Mouse (Mus musculus): ENCODE measurements around the gene Slc16a11. TPM values are rescaled to one million over a fixed set of nuclear protein-coding genes. Genes with fewer than 3 reads are reported as not detected.

The Slc16a11 gene
- not detected for total RNA-seq (2023)

DNA sequence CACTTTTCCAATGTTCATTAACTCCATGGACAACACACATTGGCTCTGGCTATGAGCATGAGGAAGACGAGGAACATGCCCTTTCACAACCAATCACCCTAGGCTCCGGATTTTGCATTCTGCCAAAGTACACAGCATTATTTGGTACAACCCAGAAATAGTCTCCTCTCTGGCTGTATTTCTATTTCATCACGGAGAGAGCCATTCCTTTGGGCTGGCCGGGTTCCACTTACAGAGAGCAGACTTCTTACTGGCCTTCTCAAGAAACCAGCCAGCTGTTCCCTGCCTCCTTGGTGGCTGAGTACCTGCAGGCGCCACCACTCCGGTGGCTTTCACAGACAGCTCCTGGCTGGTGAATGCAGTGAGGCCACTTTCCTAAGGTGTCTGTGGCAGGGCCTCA lies at the start of gene Slc16a11:
Gene Slc16a11, plus strand, starts transcription at position 330 of the 400 bp plus-strand sequence.

GRCm38 (mm10) chr11:70220731-70221602 lies 8.4 kb downstream of the Slc16a11 start, which contains the start of gene Slc16a13:
TSS of gene Slc16a13 (minus strand) at chr11:70221064.

GRCm38 (mm10) chr11:70229260-70230010 lies 16.9 kb downstream of the Slc16a11 start, which contains the start of gene Bcl6b:
TSS of gene Bcl6b (minus strand) at chr11:70229798.

DNA sequence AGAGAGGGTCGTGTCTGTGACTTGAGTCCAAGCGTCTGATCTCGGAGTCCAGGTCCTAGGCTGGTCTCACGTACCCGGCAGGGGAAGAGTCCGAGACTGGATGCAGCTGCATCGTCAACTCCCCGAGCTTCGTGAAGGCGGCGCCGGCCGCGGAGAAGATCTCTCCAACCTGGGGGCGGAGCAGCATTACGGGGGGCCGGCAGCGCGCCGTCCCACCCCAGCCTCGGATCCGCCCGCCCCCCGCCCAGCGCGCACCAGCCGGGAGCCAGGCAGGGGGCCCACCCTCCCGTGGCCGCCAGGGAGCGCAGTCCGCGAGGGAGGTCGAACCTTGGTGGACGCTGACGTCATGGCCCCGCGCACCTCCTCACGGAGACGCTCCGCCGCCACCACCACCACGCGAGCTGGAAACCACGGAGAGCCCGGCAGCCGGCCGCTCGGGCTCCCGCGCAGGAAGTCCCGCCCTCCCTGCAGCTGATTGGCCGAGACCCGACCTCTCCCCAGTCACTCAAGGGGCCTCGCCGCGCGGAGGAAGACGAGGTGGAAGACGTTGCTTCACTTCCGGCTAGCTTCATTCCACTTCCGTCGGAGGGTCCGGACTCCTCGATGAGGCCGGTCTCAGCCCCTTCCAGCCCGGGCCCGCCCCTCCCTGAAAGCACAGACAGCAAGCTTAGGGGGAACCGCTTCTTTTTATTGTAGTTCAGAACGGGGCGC lies 25.1 kb downstream of the Slc16a11 start, which contains the start of gene 0610010K14Rik:
Gene 0610010K14Rik, minus strand, starts transcription at position 458 of the 711 bp plus-strand sequence.

GRCm38 (mm10) chr11:70239541-70240279 lies 27.2 kb downstream of the Slc16a11 start, which contains the start of the genes Gm21988 and Rnasek:
TSS of gene Gm21988 (minus strand) at chr11:70239830.
TSS of gene Rnasek (minus strand) at chr11:70239842.

DNA sequence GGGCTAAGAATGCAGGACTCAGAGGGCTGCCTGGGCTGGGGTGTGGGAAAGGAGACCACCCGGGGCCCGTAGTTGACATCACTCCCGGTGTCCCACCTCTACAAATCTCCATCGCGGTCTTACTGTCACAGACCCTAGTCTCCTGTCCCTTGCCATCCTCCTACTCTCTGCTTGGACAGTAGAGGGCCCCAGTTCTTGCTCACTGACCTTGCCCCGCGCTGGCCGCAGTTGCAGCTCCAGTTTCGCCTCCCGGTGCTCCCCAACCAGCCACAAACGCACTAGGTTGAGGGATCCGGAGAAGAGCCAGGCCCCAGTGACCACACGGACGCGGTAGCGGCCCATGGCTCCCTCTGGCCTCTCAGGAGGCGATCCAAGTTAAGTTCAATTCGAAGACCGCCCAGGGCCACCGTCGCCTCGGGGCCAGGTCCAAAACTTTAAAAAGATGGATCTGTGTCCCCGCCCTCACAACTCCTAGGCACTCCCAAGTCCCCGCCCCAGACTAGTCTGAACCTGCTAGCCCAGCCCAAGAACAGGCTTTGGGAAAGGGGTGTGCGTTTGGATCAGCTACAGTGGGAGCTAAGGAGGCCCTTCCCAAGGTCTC lies 42.5 kb downstream of the Slc16a11 start, which contains the start of gene Alox12:
Gene Alox12, minus strand, starts transcription at position 423 of the 601 bp plus-strand sequence.

Other genes starting within 250 kb of the Slc16a11 start
- gene Cldn7, start 248.0 kb upstream of the Slc16a11 start, total RNA-seq (2023) = not detected
- gene Ctdnep1, start 231.6 kb upstream of the Slc16a11 start, total RNA-seq (2023) = 10 to 100 TPM; 65.2 to 68.4 TPM
- gene Elp5, start 230.2 kb upstream of the Slc16a11 start, total RNA-seq (2023) = 10 to 100 TPM; 25.3 to 27.8 TPM
- 100 to 1,000 TPM; 537 TPM for gene Gabarap, start 221.6 kb upstream of the Slc16a11 start, total RNA-seq (2023)
- gene Phf23, start 217.0 kb upstream of the Slc16a11 start, total RNA-seq (2023) = 10 to 100 TPM; 43.3 to 47.1 TPM
- gene Dvl2, start 212.2 kb upstream of the Slc16a11 start, total RNA-seq (2023) = 10 to 100 TPM; 17.5 to 21.4 TPM
- gene Acadvl, start 197.3 kb upstream of the Slc16a11 start, total RNA-seq (2023) = 10 to 100 TPM; 34.6 to 40.2 TPM
- gene Dlg4, start 195.8 kb upstream of the Slc16a11 start, total RNA-seq (2023) = 1 to 10 TPM; 5.7 to 6.7 TPM
- not detected for gene Asgr1, start 158.7 kb upstream of the Slc16a11 start, total RNA-seq (2023)
- gene Asgr2, start 120.1 kb upstream of the Slc16a11 start, total RNA-seq (2023) = under 1 TPM in 1 of 2 experiments, not detected in 1; 0.42 TPM
- 10 to 100 TPM; 11.4 to 12.2 TPM for gene Mgl2, start 82.4 kb upstream of the Slc16a11 start, total RNA-seq (2023)
- 10 to 100 TPM; 13.5 to 18.3 TPM for gene Clec10a, start 56.6 kb upstream of the Slc16a11 start, total RNA-seq (2023)
- 1 to 10 TPM; 1.3 to 1.7 TPM for gene Slc16a13, start 8.3 kb downstream of the Slc16a11 start, total RNA-seq (2023)
- gene Bcl6b, start 17.0 kb downstream of the Slc16a11 start, total RNA-seq (2023) = under 1 TPM in 1 of 2 experiments, not detected in 1; 0.13 TPM
- 10 to 100 TPM; 39.0 to 42.3 TPM for gene 0610010K14Rik, start 25.2 kb downstream of the Slc16a11 start, total RNA-seq (2023)
- gene Gm21988, start 27.1 kb downstream of the Slc16a11 start, total RNA-seq (2023) = 1 to 10 TPM; 3.8 to 6.1 TPM
- 100 to 1,000 TPM; 105 to 118 TPM for gene Rnasek, start 27.1 kb downstream of the Slc16a11 start, total RNA-seq (2023)
- under 1 TPM; 0.33 to 0.60 TPM for gene Alox12, start 42.6 kb downstream of the Slc16a11 start, total RNA-seq (2023)
- gene Alox12e, start 109.9 kb downstream of the Slc16a11 start, total RNA-seq (2023) = under 1 TPM; 0.35 to 0.62 TPM
- gene Alox15, start 139.3 kb downstream of the Slc16a11 start, total RNA-seq (2023) = 10 to 100 TPM in 1 of 2 experiments, 1 to 10 TPM in 1; 6.2 to 13.0 TPM
- 10 to 100 TPM; 15.8 to 16.2 TPM for gene Pelp1, start 197.3 kb downstream of the Slc16a11 start, total RNA-seq (2023)
- 100 to 1,000 TPM; 841 to 909 TPM for gene Arrb2, start 219.9 kb downstream of the Slc16a11 start, total RNA-seq (2023)
- 10 to 100 TPM; 23.3 to 28.4 TPM for gene Med11, start 239.2 kb downstream of the Slc16a11 start, total RNA-seq (2023)
- gene Zmynd15, start 246.7 kb downstream of the Slc16a11 start, total RNA-seq (2023) = under 1 TPM; 0.16 to 0.44 TPM
- 1 to 10 TPM; 1.5 to 1.9 TPM for gene Cxcl16, start 247.2 kb downstream of the Slc16a11 start, total RNA-seq (2023)